Mouse (Mus musculus): Measurements from ENCODE around the gene Glis2. TPM values are rescaled to one million over a fixed set of nuclear protein-coding genes. Genes with fewer than 3 reads are reported as not detected.

Glis2 gene
- total and polyA plus RNA-seq, 3 experiments = 0.59 to 3.3 (median 2.5) TPM

DNA sequence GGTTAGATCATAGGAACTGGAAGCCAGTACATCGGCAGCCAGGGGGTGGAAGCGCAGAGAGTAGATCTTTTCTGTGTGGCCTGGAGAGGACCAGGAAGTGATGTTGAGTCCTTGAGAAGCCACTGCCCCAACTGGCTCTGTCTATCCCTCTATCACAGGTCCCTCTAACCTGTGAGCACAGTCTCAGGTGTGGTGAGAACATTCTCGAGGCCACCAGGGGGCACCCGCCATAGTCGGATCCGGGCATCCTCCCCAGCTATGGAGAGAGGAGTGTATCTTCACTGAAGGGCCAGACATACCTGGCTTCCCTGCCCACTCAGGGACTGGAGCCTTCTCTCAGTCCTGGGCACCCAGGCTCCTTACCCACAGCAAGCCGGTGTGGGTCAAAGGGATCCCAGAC is 37.5 kb downstream of the Glis2 start:
- Histone ChIP-seq H3K79me2 (replicated peaks; ENCODE audit: control insufficient read depth, extremely low read depth, insufficient read depth, poor library complexity, severe bottlenecking) (no peaks in the 10 kb centered on the region), H3K9me3 (replicated peaks; ENCODE audit: low read length) (no peaks in the 10 kb centered on the region), H3K4me3 (replicated peaks in 1 of 3; ENCODE audit: low read depth in 2 of 3, low read length in 2 of 3, poor library complexity in 1 of 3) (no peak overlapping the region), H3K36me3 (replicated peaks in 1 of 2; ENCODE audit: control insufficient read depth in 1 of 2, insufficient read depth in 1 of 2, low read length in 1 of 2) (peaks cover 74 to 99% of the 10 kb centered on the region in 2 experiments), H3K4me1 (ENCODE audit: control insufficient read depth in 1 of 2, insufficient read depth in 2 of 2) (peaks cover 2 to 10% of the 10 kb centered on the region in 2 experiments; a peak in 2 of 4 replicates), H3K27ac (ENCODE audit: insufficient read depth, low read depth) (no peak overlapping the region), H3K4me2 (ENCODE audit: insufficient read depth, low read depth, poor library complexity, severe bottlenecking) (no peak overlapping the region), H3K9ac (ENCODE audit: insufficient read depth, low read depth) (no peak overlapping the region), H3K27me3 (replicated peaks) (no peaks in the 10 kb centered on the region)
- DNase-seq (ENCODE audit: extremely low read depth) = no peak
- in situ Hi-C loops (cut with MboI; ENCODE audit: low pct_ligation_motif_present, low pct_unique_long_range_greater_than_20kb, low sequenced_read_pairs) (loop anchor here (5.0 to 25.0 kb wide), 2 partner anchors 40 to 505 kb away; partner anchors contain the start of genes Ppl and Sec14l5), dilution Hi-C loops (cut with MboI; ENCODE audit: extremely low pct_ligation_motif_present, extremely low pct_unique_long_range_greater_than_20kb, low sequenced_read_pairs) (no loop called here)
- peak; percentile 15 to 66; a peak in 2 of 4 replicates for TF ChIP-seq CTCF (conservative IDR thresholded peaks at IDR 0.05 in 1 of 2, IDR thresholded peaks at IDR 0.05 in 1 of 2; ENCODE audit: low read depth in 2 of 2, low read length in 2 of 2)
- TF ChIP-seq ELF1 (IDR thresholded peaks at IDR 0.05; ENCODE audit: low read depth, low read length) = no peak
- TF ChIP-seq SMC3 (IDR thresholded peaks at IDR 0.05; ENCODE audit: low read depth, low read length) = peak; percentile 66
- no peak for TF ChIP-seq POLR2A (IDR thresholded peaks at IDR 0.05; ENCODE audit: low read depth, low read length)
- peak; percentile 15 for TF ChIP-seq RAD21 (IDR thresholded peaks at IDR 0.05; ENCODE audit: low read depth, low read length)
- no peak for TF ChIP-seq SIN3A (IDR thresholded peaks at IDR 0.05; ENCODE audit: low read length)

DNA sequence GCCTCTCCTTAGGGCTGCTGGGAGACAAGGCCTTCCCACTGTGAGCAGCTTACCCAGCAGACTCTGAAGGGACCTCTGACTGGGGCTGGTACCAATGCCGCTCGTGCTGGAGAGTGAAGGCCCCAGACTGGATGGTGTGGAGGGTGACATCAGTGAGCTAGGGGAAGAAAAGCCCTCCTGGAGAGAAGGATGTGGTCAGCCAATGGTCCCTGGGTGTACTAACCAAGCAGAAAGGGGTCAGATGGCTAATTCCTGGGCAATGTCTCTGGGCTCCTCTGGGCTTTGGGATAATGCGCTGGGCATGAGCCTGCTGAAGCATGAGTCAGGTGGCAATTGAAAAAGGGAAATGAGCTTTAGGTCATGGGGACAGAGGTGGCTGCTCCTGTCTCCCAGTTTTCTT is 39.1 kb downstream of the Glis2 start:
- in situ Hi-C loops (cut with MboI; ENCODE audit: low pct_ligation_motif_present, low pct_unique_long_range_greater_than_20kb, low sequenced_read_pairs) = loop anchor here (5.0 to 25.0 kb wide), 2 partner anchors 39 to 504 kb away; partner anchors contain the start of genes Ppl and Sec14l5
- H3K9me3 ChIP-seq (replicated peaks; ENCODE audit: low read length) = no peaks in the 10 kb centered on the region
- H3K27ac ChIP-seq (ENCODE audit: insufficient read depth, low read depth) = no peak overlapping the region
- H3K4me1 ChIP-seq (ENCODE audit: control insufficient read depth in 1 of 2, insufficient read depth in 2 of 2) = peaks cover 0 to 7% of the 10 kb centered on the region in 2 experiments; a peak in 2 of 4 replicates
- no peak overlapping the region for H3K4me2 ChIP-seq (ENCODE audit: insufficient read depth, low read depth, poor library complexity, severe bottlenecking)
- no peaks in the 10 kb centered on the region for H3K79me2 ChIP-seq (replicated peaks; ENCODE audit: control insufficient read depth, extremely low read depth, insufficient read depth, poor library complexity, severe bottlenecking)
- H3K9ac ChIP-seq (ENCODE audit: insufficient read depth, low read depth) = no peak overlapping the region
- TF ChIP-seq MYC (IDR thresholded peaks at IDR 0.05; ENCODE audit: low read depth, low read length) (no peak), MEF2A (IDR thresholded peaks at IDR 0.05; ENCODE audit: borderline replicate concordance, low read depth, low read length) (no peak), MAX (IDR thresholded peaks at IDR 0.05; ENCODE audit: low read length) (no peak), SIN3A (IDR thresholded peaks at IDR 0.05; ENCODE audit: low read length) (no peak), RAD21 (IDR thresholded peaks at IDR 0.05; ENCODE audit: low read depth, low read length) (no peak), ZMIZ1 (IDR thresholded peaks at IDR 0.05; ENCODE audit: low read depth, low read length) (no peak), POLR2A (IDR thresholded peaks at IDR 0.05; ENCODE audit: low read depth, low read length) (no peak), ZNF384 (IDR thresholded peaks at IDR 0.05; ENCODE audit: low read depth, low read length) (no peak), USF2 (conservative IDR thresholded peaks at IDR 0.05; ENCODE audit: low read depth, low read length) (no peak), CHD1 (IDR thresholded peaks at IDR 0.05; ENCODE audit: low read depth, low read length) (no peak), CTCF (conservative IDR thresholded peaks at IDR 0.05 in 1 of 2, IDR thresholded peaks at IDR 0.05 in 1 of 2; ENCODE audit: low read depth in 2 of 2, low read length in 2 of 2) (no peak), ZC3H11A (IDR thresholded peaks at IDR 0.05; ENCODE audit: low read depth, low read length) (no peak), PAX5 (IDR thresholded peaks at IDR 0.05; ENCODE audit: low read length) (no peak), SMC3 (IDR thresholded peaks at IDR 0.05; ENCODE audit: low read depth, low read length) (no peak), NRF1 (IDR thresholded peaks at IDR 0.05; ENCODE audit: low read depth, low read length) (no peak), ZKSCAN1 (IDR thresholded peaks at IDR 0.05; ENCODE audit: borderline replicate concordance, low read depth, low read length) (no peak), ETS1 (conservative IDR thresholded peaks at IDR 0.05; ENCODE audit: low read depth, low read length) (no peak), BHLHE40 (IDR thresholded peaks at IDR 0.05; ENCODE audit: low read depth, low read length) (no peak)
- H3K27me3 ChIP-seq (replicated peaks) = no peaks in the 10 kb centered on the region
- no peak overlapping the region for H3K4me3 ChIP-seq (replicated peaks in 1 of 3; ENCODE audit: low read depth in 2 of 3, low read length in 2 of 3, poor library complexity in 1 of 3)
- H3K36me3 ChIP-seq (replicated peaks in 1 of 2; ENCODE audit: control insufficient read depth in 1 of 2, insufficient read depth in 1 of 2, low read length in 1 of 2) = peaks cover 68 to 97% of the 10 kb centered on the region in 2 experiments
- dilution Hi-C loops (cut with MboI; ENCODE audit: extremely low pct_ligation_motif_present, extremely low pct_unique_long_range_greater_than_20kb, low sequenced_read_pairs) = no loop called here
- DNase-seq (ENCODE audit: extremely low read depth) = no peak

Data from CH12.LX (cell line).